Mouse (Mus musculus): ENCODE measurements around the gene Cntfr.

The Cntfr gene

DNA sequence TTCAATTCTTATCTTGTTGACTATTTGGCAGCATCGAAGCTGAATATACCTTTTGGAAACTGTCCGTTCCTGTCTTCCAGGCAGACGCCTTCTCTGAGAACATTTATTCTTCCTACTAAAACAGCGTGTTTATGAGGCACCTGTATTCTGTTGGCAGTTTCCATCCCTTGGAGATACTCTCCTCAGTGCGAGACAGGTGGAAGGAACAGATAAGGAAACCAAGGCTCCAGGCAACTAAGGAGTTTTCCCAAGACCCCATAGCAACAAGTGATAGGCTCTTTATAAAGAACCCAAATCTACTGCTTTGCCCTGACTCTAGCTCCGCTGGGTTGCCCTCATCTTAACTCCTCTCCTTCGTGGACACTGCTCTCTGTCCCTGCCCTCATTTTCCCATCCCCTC lies 48.3 kb downstream of the Cntfr start:
- DNase-seq (ENCODE audit: low read depth, low spot score): no peak

- no peak for DNase-seq (ENCODE audit: low read depth, low spot score)
Observed at GRCm38 (mm10) chr4:41648157-41648556, 48.7 kb downstream of the Cntfr start.

- peak; percentile 25 for DNase-seq (ENCODE audit: low read depth, low spot score)
Observed at GRCm38 (mm10) chr4:41645488-41645887, 51.4 kb downstream of the Cntfr start.

DNA sequence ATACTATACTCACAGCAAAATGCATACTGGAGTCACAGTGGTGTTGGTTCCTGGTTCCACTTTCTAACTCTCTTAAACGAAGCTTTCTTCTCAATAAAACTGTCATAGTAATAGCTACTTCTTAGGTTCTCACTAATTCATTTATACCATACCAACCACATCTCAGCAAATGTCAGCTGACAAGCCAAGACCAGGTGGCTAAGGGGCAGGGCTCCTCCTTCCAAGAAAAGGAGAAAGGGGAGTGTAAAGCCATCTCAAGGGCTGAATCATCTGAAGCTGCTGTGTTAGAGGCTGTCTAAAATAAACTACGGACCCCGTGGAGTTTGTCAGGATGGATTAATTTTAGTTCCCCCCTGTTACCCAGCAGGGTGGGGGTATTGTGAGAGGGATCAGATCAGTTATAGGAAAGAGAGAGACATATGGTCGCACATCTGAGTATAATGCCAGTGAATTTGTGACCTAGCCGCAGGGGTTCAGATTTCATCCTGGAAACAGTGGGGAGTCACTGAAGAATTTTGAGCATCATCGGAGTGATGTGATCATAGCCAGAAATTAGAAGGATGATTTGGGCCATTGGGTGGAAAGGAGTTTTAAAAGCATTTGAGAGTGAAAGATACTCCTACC lies 55.6 kb downstream of the Cntfr start:
- no peak for DNase-seq (ENCODE audit: low read depth, low spot score)

GRCm38 (mm10) chr4:41639913-41640507 lies 56.9 kb downstream of the Cntfr start, which contains the start of gene Enho:
Gene Enho (minus strand): TSS chr4:41640324.
- peak; percentile 87 for DNase-seq (ENCODE audit: low read depth, low spot score)

GRCm38 (mm10) chr4:41639214-41639841 lies 57.6 kb downstream of the Cntfr start:
- no peak for DNase-seq (ENCODE audit: low read depth, low spot score)

DNA sequence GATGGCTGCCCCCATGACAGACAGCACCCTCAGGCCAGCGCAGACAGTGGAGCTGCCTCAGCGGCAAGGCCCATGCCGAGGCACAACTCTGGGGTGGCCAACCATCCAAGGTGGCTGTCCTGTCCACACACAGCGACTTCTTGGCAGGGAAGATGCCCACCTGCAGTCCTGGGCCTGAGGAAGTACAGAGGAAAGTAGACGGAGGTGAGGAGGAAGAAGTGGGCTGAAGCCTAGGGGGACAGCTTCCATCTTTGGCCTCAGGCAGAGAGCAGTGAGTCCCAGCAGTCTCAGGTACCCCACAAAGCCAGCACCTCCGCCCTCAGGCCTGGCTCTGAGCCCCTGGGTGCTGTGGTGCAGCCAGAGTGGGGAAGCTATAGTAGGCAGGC lies 58.1 kb downstream of the Cntfr start:
- DNase-seq (ENCODE audit: low read depth, low spot score): no peak

DNA sequence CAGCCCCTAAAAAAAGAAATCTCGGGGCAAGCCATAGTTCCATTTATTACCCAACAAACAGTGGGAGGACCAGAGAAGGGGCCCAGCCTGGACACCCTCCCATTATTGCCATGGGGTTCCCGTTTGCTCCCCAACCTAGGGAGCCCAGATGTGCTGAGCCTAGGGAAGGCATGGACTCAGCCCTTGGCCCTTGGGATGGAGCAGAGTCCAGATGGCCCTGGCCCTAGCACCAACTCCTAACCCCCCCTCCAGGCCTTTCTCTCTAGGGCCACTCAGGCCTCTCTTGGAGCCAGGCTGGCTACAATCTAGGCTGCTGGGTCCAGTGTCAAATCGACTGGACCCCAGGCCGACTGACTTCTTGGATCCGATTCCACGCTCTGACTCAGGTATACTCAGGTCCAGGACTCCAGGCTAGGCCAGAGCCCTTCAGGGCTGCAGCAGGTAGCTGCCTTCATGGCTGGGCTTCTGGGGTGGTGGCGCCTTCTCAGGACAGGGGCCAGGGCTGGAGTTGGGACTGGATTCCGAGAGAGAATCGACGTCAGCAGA lies 58.6 kb downstream of the Cntfr start:
- no peak for DNase-seq (ENCODE audit: low read depth, low spot score)

- DNase-seq (ENCODE audit: low read depth, low spot score): no peak
Observed at GRCm38 (mm10) chr4:41636882-41637635, 59.8 kb downstream of the Cntfr start.

DNA sequence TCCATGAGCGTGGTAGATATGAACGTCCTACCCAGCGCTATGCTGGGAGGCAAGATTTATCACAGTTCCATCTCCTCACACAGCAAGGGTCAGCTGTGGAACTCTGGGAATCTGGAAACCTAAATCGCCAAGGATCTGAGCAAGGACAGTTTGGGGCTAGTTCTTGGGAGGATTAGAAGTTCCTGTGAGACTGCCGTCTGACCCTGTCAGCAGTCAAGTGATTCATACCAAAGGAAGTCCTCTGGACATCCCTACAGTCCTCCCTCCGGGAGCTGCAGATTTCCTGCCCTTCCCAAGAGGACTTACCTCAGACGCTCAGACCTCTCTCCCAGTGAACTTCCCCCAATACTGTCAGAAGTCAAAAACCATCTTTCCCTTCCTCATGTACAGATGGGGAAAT lies 60.5 kb downstream of the Cntfr start:
- DNase-seq (ENCODE audit: low read depth, low spot score): no peak

DNA sequence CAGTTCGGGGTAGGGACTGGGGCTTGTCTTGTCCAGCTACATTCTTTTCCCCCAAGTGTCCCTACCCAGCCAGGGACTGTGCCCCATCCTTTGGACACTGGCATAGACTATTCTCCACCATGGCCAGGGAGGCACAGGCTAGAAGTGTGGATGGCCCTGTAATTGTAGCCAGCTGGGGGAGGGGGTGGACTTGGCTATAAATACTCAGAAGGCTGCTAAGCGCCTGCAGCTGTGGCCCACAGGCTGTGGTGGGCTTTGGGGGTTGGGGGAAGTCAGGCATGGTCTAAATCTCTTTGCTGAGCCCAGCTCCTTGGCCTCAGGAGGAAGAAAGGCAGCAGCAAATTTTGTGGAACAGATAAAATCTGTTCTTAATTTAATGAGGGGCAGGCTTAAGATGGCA lies 61.0 kb downstream of the Cntfr start:
- no peak for DNase-seq (ENCODE audit: low read depth, low spot score)

GRCm38 (mm10) chr4:41635224-41635623 lies 61.7 kb downstream of the Cntfr start:
- no peak for DNase-seq (ENCODE audit: low read depth, low spot score)

DNA sequence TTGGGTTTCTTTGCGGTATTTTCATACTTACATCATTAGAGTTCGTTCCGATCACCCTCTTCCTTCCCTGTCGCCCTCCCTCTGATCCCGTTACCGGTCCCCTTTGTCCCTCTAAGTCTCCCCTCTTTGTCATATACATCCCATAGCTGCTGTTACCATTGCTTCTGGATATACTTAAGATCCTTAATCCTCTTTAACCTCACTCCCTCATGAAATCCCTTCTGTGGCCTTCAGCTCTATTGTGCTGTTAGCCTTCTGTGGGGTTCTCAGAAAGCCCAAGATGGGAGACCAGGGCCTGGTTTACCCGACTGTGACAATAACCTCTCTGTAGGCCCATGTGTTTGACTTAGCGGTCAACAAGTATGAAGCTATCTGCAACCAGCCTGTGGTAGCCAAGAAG lies 62.3 kb downstream of the Cntfr start:
- DNase-seq (ENCODE audit: low read depth, low spot score): no peak

GRCm38 (mm10) chr4:41633001-41633400 lies 63.9 kb downstream of the Cntfr start:
- DNase-seq (ENCODE audit: low read depth, low spot score): no peak

GRCm38 (mm10) chr4:41631390-41631789 lies 65.5 kb downstream of the Cntfr start:
- DNase-seq (ENCODE audit: low read depth, low spot score): peak; percentile 46

DNA sequence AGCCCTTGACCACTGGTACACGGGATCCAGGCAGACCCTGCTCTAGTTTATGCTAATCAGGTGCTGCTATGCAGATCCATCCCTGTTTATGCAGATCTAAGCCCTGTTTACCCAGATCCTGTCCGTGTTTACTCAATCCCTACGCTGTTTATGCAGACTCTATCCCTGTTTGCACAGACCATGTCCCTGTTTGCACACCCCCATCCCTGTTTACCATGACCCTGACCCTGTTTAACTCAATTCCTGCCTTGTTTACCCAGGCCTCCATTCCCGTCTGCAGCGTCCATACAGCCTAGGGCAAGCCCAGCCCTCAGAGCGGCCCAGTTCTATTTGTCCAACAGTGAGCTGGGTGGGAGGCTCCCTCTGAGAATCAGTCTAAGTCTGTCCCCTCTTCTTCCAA lies 66.7 kb downstream of the Cntfr start:
- no peak for DNase-seq (ENCODE audit: low read depth, low spot score)

DNA sequence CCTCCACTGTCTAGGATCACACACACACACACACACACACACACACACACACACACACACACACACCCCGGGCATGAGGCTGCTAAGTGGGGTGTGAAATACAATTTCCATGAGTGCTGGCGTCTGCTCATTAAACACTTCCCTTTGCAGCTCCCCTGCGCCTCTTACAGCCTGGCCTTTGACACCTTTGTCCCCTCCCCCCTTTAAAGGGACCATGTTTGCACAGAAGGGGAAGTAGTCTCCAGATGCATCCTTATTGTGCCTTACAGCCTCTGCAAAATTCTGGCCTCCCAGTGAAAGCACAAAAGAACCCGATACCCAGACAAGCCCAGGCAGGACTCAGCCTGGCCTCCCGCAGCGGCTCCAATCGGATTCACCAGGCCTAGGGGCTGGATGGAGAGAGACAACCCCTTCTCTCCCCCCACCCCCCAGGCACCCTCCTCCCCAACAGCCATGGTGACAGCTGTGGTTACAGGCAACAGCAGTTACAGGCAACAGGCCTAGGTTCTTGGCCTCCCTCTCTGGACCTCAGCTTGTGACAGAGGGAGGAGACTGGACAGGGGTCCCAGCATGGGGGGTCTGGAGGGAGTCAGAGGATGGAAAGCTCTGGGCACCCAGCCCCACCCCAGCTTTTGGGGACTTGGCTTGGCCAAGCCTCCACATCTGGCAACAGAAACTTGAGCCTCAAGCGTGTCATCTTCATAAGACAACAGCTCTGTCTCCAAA lies 68.5 kb downstream of the Cntfr start:
- DNase-seq (ENCODE audit: low read depth, low spot score): peak; percentile 82

DNA sequence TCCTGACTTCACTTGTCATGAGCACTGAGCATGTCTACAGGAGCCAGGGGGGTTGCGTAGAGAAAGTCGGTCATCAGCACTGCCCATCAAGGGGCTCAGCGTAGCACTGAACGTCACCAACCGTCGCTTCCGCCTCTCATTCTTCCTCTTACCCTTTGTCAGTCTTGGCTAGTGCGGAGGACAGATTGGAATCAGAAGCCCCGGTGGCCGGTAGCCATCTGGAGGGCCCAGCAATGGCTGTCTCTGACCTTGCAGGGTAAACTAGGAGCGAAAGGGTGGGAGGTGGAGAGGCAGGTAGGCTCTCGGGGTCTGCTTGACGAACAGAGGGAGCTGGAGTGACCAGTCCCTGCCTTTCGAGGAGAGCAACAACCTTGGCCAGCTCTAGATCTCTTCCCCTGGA lies 74.8 kb downstream of the Cntfr start:
- no peak for DNase-seq (ENCODE audit: low read depth, low spot score)

DNA sequence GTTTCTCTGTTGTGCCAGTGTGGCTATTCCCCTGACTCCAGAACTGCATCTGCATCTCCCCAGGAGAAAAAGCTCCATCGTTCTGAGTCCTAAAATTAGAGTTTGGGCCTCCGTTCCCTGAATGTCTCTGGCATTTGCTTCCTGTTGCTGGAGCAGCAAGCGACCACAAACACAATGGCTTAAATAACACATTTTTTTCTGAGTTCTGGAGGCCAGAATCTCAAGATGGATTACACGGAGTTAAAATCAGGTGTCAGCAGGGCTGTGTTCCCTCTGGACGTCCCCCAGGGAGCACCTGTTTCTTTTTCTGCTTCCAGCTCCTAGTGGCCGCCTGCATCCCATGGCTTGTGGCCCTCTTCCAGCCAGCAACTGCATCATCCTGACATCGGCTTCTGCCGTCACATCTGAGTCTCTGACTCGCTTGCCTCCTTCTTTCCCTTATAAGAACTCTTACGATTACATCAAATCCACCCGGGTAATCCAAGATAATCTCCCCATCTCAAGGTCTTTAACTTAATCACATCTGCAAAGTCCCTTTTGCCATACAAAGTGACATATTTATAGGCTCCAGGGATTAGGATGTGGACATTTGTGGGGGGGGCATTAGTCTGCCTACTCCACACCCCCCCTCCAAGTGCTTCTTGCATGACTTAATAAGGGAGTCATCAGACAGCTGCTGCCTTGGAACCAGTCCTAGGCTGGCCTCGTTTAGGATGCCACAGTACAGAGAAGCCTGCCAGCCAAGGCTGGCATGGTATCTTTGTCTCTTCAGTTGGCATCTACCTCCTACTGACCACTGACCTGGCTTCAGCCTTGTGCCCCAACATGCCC lies 77.8 kb downstream of the Cntfr start:
- no peak for DNase-seq (ENCODE audit: low read depth, low spot score)

All from R1 (cell line).